Mouse (Mus musculus) gastrocnemius, postnatal 25 days (tissue): ENCODE data around the gene Ubl3. TPM values are rescaled to one million over a fixed set of nuclear protein-coding genes. Genes with fewer than 3 reads are reported as not detected.

Experiments
- DNase-seq: peaks from one replicate; pipeline ENCODE4 v3.0.0; 2022
- total RNA-seq, 2 experiments: library from RNA; stranded (reverse); gene quantifications; 1 replicate in 1 of 2; 2 replicates in 1 of 2; pipeline ENCODE4 v1.2.3; 2021

Ubl3 gene
- total RNA-seq, 2 experiments from 2014 or later = 102 to 104 TPM

- DNase-seq = no peak
These were observed 26.0 kb downstream of the Ubl3 start for GRCm38 (mm10) chr5:148526631-148527030.

DNA sequence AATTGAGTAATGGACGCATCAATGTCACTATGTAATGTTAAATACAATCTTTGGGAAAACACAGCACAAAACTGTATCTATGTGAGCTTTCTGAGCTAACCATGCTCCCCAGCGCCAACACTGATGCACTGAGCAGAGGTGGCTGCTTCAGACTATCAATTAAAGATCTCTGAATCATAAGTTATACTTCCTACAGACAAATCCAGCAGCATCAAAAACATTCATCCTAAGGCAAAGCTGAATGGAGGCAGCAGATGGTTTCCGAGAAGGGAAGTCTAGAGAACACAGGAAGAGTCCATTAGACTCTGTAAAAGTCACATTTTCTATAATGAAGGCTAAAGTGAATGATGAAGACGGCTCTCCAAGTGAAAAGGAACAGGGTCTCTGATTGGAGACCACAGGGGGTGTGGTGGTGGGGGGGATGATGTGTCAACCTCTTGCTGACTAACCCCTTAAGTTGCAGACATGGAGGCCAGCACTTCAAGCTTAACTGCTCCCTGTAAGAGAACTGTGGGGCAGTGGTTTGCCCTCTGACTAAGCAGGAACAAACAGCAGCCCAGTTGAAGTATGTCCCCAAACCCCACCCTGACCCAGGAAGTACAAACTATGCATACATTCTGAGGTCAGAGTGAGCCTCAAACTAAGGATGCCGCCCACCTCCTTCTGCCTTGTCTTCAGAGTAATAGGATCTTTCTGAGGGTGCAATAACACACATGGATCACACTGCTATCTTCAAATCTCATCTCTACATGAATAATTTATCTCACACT, 29.2 kb downstream of the Ubl3 start:
- no peak for DNase-seq

GRCm38 (mm10) chr5:148522378-148522777, 30.2 kb downstream of the Ubl3 start:
- no peak for DNase-seq

GRCm38 (mm10) chr5:148517445-148517844, 35.1 kb downstream of the Ubl3 start:
- DNase-seq = no peak

- no peak for DNase-seq
These were observed 40.4 kb downstream of the Ubl3 start for GRCm38 (mm10) chr5:148512042-148512640.

GRCm38 (mm10) chr5:148510265-148510664, 42.3 kb downstream of the Ubl3 start:
- DNase-seq = no peak

DNA sequence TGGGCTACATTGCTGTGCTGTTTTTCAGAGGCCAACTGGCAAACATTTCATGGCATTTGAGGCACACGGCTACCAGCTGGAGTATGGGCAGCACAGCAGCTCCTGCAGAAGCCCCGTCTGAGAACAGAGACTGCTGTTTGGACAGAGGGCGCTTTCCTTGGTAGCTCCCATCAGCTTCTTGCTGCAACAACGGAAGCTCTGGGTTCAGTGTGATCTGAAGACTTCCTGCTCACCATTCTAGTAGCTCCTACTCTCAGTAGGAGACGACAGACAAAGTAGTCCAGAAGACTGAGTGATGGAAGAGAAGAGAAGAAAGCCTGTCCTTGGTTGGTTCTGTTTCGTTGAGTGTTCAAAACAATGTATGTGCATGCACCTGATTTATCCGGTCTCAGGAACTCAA, 42.9 kb downstream of the Ubl3 start:
- no peak for DNase-seq

DNA sequence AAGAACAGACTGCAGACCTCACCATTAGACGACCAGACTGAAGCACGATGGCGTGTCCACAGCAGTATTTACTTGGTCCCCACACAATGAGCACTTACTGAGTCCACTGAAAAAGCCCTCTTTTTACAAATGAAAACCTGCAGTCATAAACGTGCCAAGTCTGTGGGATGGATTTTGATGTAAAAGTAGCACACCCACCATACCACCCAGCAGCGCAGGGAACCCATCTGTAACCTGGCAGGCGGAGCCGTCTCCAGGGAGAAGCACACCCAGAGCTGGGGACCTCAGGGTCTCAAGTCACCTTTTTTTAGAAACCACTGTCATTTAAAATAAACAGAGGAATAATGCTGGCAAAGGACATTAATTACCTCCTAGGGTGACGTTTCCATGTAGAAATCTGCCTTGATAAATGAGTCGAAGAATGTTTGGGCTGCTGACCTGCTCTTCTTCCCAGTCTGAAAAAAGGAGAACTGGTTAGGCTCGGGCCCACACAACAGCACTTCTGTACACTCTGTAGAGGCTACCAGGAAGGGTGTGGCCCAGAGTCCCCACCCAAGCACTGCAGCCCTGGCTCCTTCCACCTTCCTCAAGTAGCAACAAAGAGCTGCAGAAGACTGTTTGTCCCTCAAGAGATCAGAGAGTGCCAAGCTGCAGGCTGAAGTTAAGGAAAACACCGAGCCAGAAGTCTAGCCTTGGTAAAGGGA, 43.5 kb downstream of the Ubl3 start:
- no peak for DNase-seq

- DNase-seq = no peak
These were observed 47.2 kb downstream of the Ubl3 start for GRCm38 (mm10) chr5:148505381-148505780.

DNA sequence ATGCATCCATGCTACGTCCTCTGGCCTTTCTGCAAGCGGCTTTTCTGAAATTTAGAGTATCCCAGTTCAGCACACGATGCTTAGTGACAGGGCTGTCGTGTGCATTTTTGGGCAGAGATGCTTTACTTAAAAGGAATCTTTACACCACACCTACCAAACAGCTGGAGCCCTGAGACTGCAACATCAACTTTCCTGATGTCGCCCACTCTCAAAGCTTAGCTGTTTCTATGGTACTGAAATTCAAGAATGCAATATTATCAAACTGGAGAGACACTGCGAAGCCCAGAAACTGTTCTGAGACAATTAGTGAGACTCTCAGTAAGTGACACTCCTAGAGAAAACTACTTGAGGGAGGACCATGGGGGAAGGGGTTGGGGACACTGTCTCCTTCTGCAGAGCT, 50.4 kb downstream of the Ubl3 start:
- DNase-seq = no peak

DNA sequence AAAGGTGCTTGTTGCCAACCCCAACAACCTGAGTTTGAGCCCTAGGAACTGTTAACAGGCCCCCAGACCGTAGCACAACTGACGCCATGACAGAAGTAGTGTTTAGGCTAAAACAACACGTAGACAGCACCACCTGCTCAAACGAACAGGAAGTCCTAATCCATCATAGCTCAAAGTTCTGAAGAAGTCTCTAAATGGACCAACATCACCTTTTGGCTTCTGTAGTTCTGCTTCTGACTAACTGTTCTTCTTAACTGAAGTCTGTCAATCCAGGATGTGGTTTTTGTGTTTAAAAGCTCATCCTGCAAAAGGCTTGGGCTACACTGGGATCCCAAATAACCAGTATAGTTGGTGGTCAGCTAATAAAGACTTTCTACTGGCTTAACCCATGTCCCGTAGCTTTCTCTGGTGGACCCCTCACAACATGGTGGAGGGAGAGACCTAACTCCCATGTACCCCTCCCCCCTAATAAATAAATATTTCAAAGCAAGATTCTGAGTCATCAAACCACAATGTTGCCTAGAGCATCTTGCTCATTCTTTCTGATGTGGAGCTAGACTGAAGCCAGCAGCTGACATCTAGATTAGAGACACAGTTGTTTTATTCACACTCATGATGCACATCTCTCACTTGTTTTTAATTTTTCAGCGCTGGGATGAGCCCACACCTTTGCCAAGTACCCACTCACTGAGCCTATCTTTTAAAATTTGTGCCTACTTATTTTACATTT, 51.2 kb downstream of the Ubl3 start:
- DNase-seq = no peak

DNA sequence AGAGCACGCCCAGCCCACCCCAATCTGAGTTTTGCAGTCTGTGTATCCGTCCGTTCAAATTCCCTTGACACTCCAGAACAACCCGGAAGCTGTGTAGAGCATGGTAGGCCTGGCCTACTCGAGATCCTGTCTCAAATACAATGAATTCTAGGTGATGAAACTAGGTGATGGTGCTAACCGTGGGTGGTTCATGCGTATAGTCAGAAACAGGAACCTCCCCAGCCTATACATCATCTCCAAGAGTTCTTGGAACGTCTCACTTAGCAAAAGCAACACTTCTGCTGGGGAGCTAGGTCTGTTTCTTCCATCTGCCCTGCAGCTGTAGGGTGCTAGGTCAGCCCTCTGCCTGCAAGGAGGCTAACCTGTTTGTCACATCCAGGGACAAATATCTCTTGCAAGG, 52.1 kb downstream of the Ubl3 start:
- no peak for DNase-seq

- DNase-seq = no peak
These were observed 53.0 kb downstream of the Ubl3 start for GRCm38 (mm10) chr5:148499616-148500015.

DNA sequence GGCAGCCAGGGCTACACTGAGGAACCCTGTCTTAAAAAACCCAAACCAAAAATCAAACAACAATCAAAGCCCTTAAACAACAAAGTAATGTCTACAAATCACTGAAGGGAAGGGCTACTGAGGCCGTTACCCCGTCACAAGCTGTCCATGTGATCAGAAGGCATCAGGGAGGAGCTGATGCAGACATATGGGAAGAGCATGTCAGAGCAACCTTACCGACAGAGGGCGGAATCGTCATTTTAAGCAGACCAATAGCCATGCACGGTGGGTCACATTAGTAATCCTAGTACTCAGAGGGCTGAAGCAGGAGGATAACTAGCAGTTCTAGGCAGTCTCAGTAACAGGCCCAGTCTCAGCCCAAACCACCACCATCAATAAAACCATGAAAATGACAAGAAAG, 56.6 kb downstream of the Ubl3 start:
- DNase-seq = no peak

GRCm38 (mm10) chr5:148495173-148495572, 57.4 kb downstream of the Ubl3 start:
- DNase-seq = no peak

DNA sequence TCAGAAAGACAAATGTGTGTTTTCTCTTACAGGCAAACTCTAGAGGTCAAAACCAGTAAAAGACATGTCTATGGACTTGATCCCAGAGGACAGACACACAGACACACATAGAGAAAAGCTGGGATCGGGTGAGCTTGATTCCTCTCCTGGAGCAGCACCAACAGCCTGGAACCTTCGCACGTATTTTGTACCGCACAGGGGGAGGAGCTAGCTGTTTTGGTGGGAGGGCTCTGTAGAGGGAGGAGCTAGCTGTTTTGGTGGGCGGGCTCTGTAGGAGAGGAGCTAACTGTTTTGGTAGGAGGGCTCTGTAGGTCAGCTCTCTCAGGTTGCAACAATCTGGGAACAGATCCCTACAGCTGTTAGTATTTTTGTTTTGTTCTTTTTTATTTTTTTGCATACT, 58.3 kb downstream of the Ubl3 start:
- DNase-seq = no peak

DNA sequence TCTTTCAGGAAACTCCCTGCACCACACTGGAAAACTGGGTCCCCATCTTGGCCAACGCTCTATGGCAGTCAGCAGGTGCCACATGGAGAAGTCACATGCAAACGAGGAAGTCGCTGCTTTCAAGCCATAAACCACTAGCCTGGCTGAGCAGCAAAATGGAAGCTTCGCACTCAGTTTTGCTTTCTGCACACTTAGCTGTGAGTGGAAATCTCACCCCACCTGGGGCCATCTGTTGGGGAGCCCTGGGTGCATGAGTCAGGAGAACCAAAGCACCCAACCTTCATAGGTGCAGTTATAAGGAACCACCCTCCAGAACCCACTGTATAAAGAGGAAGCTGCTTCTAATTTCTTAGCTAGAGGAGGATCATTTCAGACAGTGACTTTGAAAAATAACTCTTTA, 59.6 kb downstream of the Ubl3 start:
- DNase-seq = no peak

DNA sequence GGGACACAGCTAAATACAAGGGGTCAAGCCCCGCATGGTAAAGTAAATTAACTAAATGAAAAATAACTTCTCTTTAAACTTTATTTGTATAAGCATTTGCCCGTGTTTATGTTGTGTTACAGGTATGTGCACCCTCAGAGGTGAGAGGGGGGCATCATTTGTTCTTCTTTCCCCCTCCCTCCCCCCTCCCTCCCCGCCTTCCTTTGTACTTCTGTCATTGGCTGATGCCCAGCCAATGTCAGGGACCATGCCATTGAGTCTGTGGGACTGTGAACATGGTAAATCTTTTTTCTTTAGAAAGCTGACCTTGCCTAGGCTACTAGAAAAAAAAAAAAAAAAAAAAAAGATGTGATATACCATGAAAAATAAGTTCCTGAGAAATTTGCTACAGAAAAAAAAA, 62.2 kb downstream of the Ubl3 start:
- no peak for DNase-seq

DNA sequence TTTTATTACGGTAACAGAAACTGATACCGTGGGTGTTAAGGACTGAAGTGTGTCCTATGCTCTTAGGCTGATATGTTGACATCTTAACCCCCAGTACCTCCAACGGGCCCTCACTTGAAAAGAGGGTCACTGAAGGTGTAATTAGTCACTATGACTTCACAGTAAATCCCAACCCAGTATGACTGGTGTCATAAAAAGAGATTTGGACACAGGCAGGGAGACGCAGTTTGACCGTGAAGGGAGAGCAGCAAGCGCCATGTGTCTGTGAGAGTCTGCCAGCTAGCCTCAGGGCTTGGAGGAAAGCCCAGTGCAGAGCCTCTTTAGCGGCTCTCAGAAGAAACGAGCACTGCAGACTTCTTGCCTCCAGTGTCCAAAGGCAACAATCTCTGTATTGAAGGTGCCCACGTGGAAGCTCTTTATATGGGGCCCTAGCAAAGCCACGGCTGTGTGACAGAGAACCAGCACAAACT, 62.8 kb downstream of the Ubl3 start:
- peak; percentile 73 for DNase-seq

GRCm38 (mm10) chr5:148488891-148489723, 63.5 kb downstream of the Ubl3 start:
- DNase-seq = peak; percentile 23

DNA sequence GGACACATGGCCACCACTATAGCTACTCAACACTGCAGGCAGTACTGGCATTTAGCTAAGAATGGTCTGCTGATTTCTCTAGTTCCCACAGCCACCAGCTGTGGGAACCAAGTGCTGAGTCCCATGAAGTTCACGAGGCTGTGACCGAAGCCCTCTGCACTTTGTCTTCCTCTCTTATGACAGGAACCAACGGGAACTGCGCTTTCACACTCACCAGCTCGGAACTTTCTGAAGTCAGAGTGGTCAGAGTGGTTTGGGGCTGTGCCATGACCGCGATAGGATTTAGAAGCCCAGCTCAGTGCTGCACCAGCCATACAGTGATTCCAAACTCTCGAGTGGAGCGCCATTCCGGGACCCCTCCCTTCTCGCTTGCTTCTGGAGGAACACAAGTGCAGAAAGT, 66.4 kb downstream of the Ubl3 start:
- DNase-seq = no peak

DNA sequence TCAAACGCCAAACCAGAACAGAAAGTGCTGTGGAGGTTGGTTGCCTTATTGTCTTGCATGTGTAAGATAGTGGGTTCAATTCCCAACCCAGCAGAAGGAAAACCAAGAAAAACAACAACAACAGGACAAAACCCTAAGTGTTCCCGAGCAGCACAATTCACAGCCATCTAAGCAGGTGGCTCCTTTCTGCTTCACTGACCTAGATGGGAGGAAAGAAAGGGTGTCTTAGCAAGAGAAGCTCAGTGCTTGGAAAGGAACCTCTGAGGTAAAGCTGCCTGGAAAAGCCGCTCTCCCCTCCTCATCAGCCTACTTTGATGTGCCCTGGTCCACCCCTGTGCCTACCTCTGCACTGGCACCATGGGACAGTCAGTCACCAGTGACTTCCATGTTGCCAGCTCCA, 70.8 kb downstream of the Ubl3 start:
- no peak for DNase-seq
